Mouse (Mus musculus): ENCODE data around the gene Ak6. TPM values are rescaled to one million over a fixed set of nuclear protein-coding genes. Genes with fewer than 3 reads are reported as not detected.

The Ak6 gene
- 121 and 134 TPM in 2 replicates for polyA plus RNA-seq (2015; fragmentation: Nextera tagmentation; extraction: Ambion mirVana)

DNA sequence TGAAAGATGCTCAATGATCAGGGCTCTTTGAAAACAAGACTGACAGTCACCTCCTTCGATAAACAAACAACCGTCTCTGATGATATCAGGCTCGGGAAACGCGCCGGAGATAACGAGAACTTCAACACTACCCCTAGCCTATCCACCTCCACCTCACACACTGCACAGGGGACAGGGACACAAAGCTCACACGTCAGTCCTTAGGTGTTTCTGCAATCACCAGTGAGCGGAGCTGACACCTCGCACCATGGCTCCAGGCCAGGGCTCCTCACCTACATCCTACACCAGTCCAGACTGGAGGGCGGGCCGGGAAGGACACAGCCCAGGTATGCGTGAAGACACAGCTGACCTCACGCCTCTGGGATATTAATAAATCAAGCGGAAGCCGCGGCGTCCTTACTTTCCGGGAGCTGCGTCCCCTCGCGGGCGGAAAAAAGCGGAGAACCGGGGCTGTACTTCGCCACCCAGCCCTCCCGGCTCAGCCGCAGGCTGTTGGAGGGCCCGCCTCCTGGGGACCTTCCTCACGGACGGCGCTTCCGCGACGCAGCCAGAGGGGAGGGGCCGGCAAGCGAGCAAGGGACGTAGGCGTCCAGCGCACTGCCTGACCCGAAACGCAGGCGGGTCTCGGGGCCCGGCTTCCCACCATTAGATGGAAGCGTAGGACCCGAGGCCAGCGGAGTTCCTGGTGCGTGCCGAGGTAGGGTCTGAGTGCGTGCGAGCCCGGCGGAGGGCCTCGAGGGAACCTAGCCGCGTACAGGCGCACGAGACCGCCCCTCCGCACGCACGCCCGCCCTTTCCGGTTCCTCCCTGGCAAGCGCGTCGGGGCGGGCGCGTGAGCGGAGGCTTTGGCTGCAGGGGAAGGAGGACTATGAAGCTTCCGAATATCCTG lies at the start of gene Ak6, which contains the start of gene Rad17:
TSS of gene Ak6 (plus strand) at position 430 of the 889 bp plus-strand sequence.
TSS of gene Rad17 (minus strand) at position 502 of the 889 bp plus-strand sequence.
- peaks cover 7% of the 10 kb centered on the region for H3K4me1 ChIP-seq (ENCODE audit: control insufficient read depth, low read depth, low read length)
- ATAC-seq (ENCODE audit: low read depth): peak; percentile 97
- no peaks in the 10 kb centered on the region for H3K27me3 ChIP-seq (ENCODE audit: control insufficient read depth, insufficient read depth, low read depth, low read length)
- no peaks in the 10 kb centered on the region for H3K9me3 ChIP-seq (replicated peaks; ENCODE audit: control insufficient read depth, low read length)
- H3K4me3 ChIP-seq (ENCODE audit: low read depth, low read length): peak within 1 kb of the TSS; percentile 99
- peak within 1 kb of the TSS; percentile 94 for H3K27ac ChIP-seq (ENCODE audit: low read length)
- under 1% methylated on average over 71 of the region's 73 CpGs for WGBS (ENCODE audit: insufficient replicate concordance)
- H3K36me3 ChIP-seq (ENCODE audit: control insufficient read depth, insufficient read depth): peaks cover 7% of the 10 kb centered on the region; the same call in 1 of the 2 replicates
- H3K9ac ChIP-seq (ENCODE audit: low read depth, low read length): peak within 1 kb of the TSS; percentile 83
- H3K4me2 ChIP-seq (ENCODE audit: low read depth, low read length): peak within 1 kb of the TSS; percentile 89

GRCm38 (mm10) chr13:100601034-100601433 lies 49.7 kb upstream of the Ak6 start:
- peak overlapping the region; percentile 47 for H3K4me2 ChIP-seq (ENCODE audit: low read depth, low read length)
- 0 out of 2 replicates have a peak overlapping the region, but pooled peaks have one; percentile 0 for H3K27ac ChIP-seq (ENCODE audit: low read length)
- peak overlapping the region; percentile 22; the same call in 1 of the 2 replicates for H3K4me3 ChIP-seq (ENCODE audit: low read depth, low read length)
- ATAC-seq (ENCODE audit: low read depth): no peak
- H3K36me3 ChIP-seq (ENCODE audit: control insufficient read depth, insufficient read depth): no peaks in the 10 kb centered on the region
- H3K27me3 ChIP-seq (ENCODE audit: control insufficient read depth, insufficient read depth, low read depth, low read length): no peaks in the 10 kb centered on the region
- H3K9me3 ChIP-seq (replicated peaks; ENCODE audit: control insufficient read depth, low read length): no peaks in the 10 kb centered on the region
- peak overlapping the region; percentile 37; the same call in 1 of the 2 replicates for H3K9ac ChIP-seq (ENCODE audit: low read depth, low read length)
- peaks cover 7% of the 10 kb centered on the region for H3K4me1 ChIP-seq (ENCODE audit: control insufficient read depth, low read depth, low read length)
- 25% methylated on average over 8 of the region's 8 CpGs for WGBS (ENCODE audit: insufficient replicate concordance)

- peak; percentile 89 for ATAC-seq (ENCODE audit: low read depth)
Observed at GRCm38 (mm10) chr13:100602239-100602902, 48.4 kb upstream of the Ak6 start.

DNA sequence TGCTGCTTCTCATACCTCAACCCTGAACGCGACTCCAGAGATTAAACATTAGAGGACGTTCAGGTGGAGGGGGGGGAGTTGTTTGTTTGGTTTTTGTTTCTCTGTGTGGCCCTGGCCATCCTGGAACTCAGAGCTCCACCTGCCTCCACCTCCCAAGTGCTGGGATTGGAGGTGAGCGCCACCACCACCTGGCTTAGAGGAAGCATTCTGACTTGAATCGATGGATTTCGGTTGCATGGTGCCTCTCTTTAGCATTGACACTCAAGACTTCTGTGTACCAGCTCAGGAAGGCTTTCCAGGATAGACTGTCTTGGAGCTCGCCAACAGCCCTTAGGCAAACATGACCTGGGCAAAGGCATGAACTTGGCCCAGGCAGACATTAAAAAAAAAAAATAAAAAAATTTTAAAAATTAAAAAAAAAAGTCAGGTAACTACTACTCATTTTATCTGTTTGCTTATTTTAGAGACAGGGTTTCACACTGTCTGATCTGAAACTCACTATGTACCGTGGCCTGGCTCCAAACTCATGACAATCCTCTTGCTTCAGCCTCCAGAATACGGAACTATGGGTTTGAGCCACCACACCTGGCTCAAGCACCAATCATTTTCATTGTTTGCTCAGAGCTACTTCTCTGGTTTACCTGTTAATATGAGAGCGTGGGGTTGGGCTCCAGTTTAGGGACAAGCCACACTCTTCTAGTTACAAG lies 47.6 kb upstream of the Ak6 start:
- peaks cover 7% of the 10 kb centered on the region for H3K4me1 ChIP-seq (ENCODE audit: control insufficient read depth, low read depth, low read length)
- H3K36me3 ChIP-seq (ENCODE audit: control insufficient read depth, insufficient read depth): no peaks in the 10 kb centered on the region
- H3K4me3 ChIP-seq (ENCODE audit: low read depth, low read length): no peak overlapping the region
- H3K27me3 ChIP-seq (ENCODE audit: control insufficient read depth, insufficient read depth, low read depth, low read length): no peaks in the 10 kb centered on the region
- no peak overlapping the region for H3K9ac ChIP-seq (ENCODE audit: low read depth, low read length)
- ATAC-seq (ENCODE audit: low read depth): no peak
- H3K27ac ChIP-seq (ENCODE audit: low read length): peak overlapping the region; percentile 81
- no peak overlapping the region for H3K4me2 ChIP-seq (ENCODE audit: low read depth, low read length)
- 71% methylated on average over 10 of the region's 10 CpGs for WGBS (ENCODE audit: insufficient replicate concordance)
- H3K9me3 ChIP-seq (replicated peaks; ENCODE audit: control insufficient read depth, low read length): no peaks in the 10 kb centered on the region

More at GRCm38 (mm10) chr13:100602239-100602902, 48.4 kb upstream of the Ak6 start:
- no peaks in the 10 kb centered on the region for H3K36me3 ChIP-seq (ENCODE audit: control insufficient read depth, insufficient read depth)
- H3K4me1 ChIP-seq (ENCODE audit: control insufficient read depth, low read depth, low read length): peaks cover 7% of the 10 kb centered on the region
- no peak overlapping the region for H3K4me2 ChIP-seq (ENCODE audit: low read depth, low read length)
- no peak overlapping the region for H3K4me3 ChIP-seq (ENCODE audit: low read depth, low read length)
- peak overlapping the region; percentile 81 for H3K27ac ChIP-seq (ENCODE audit: low read length)
- H3K27me3 ChIP-seq (ENCODE audit: control insufficient read depth, insufficient read depth, low read depth, low read length): no peaks in the 10 kb centered on the region
- no peaks in the 10 kb centered on the region for H3K9me3 ChIP-seq (replicated peaks; ENCODE audit: control insufficient read depth, low read length)
- H3K9ac ChIP-seq (ENCODE audit: low read depth, low read length): no peak overlapping the region
- 52% methylated on average over 5 of the region's 5 CpGs for WGBS (ENCODE audit: insufficient replicate concordance)

DNA sequence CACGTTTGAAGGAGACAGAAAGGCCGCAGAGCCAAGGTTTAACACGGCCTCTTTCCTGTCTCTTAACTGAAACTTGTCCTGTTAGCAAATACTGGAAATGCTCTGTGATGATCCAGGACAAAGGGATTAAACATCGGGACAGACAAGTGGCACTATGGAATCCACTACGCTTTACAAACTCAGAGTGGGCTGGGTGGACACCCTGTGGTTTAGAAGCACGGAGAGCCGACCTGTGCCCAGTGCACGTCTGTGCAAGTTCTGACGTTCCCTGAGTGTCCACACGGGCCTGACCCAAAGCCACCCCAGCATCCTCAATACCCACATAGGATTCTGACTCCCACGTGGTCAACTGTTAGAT lies 47.1 kb upstream of the Ak6 start:
- ATAC-seq (ENCODE audit: low read depth): no peak
- H3K27ac ChIP-seq (ENCODE audit: low read length): 0 out of 2 replicates have a peak overlapping the region, but pooled peaks have one; percentile 81

DNA sequence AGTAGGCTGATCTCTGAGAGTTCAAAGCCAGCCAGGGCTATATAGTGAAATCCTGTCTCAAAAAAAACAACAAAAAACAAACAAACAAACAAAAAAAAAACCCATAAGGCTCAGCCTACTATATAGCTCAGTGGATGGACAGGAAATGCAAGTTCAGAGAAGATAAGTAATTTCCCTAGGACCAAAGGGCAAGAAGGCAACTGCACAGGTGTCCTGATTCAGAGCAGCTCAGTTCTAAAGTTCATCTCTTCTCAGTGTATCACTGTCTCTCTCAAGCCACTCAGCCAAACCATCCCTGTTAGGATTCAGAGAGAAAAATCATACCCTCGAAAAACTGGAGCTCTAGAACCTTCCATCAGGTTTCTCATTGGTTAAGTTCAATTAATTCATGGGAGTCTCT lies 44.9 kb upstream of the Ak6 start:
- Histone ChIP-seq H3K4me2 (ENCODE audit: low read depth, low read length) (no peak overlapping the region), H3K9ac (ENCODE audit: low read depth, low read length) (no peak overlapping the region)
- no peak for ATAC-seq (ENCODE audit: low read depth)

More for the DNA sequence above, 47.1 kb upstream of the Ak6 start:
- no peak overlapping the region for H3K4me3 ChIP-seq (ENCODE audit: low read depth, low read length)
- H3K9me3 ChIP-seq (replicated peaks; ENCODE audit: control insufficient read depth, low read length): no peaks in the 10 kb centered on the region
- H3K4me1 ChIP-seq (ENCODE audit: control insufficient read depth, low read depth, low read length): peaks cover 7% of the 10 kb centered on the region
- no peak overlapping the region for H3K4me2 ChIP-seq (ENCODE audit: low read depth, low read length)
- 69% methylated on average over 11 of the region's 11 CpGs for WGBS (ENCODE audit: insufficient replicate concordance)
- no peaks in the 10 kb centered on the region for H3K27me3 ChIP-seq (ENCODE audit: control insufficient read depth, insufficient read depth, low read depth, low read length)
- H3K36me3 ChIP-seq (ENCODE audit: control insufficient read depth, insufficient read depth): no peaks in the 10 kb centered on the region
- no peak overlapping the region for H3K9ac ChIP-seq (ENCODE audit: low read depth, low read length)

GRCm38 (mm10) chr13:100607756-100608155 lies 43.0 kb upstream of the Ak6 start:
- 69% methylated on average over 8 of the region's 8 CpGs for WGBS (ENCODE audit: insufficient replicate concordance)
- H3K4me1 ChIP-seq (ENCODE audit: control insufficient read depth, low read depth, low read length): no peaks in the 10 kb centered on the region; the same call in none of the 2 replicates
- no peak overlapping the region for H3K4me2 ChIP-seq (ENCODE audit: low read depth, low read length)
- H3K4me3 ChIP-seq (ENCODE audit: low read depth, low read length): no peak overlapping the region
- no peaks in the 10 kb centered on the region for H3K27me3 ChIP-seq (ENCODE audit: control insufficient read depth, insufficient read depth, low read depth, low read length)
- H3K27ac ChIP-seq (ENCODE audit: low read length): no peak overlapping the region
- no peak overlapping the region for H3K9ac ChIP-seq (ENCODE audit: low read depth, low read length)
- no peaks in the 10 kb centered on the region for H3K36me3 ChIP-seq (ENCODE audit: control insufficient read depth, insufficient read depth)
- ATAC-seq (ENCODE audit: low read depth): no peak
- no peaks in the 10 kb centered on the region for H3K9me3 ChIP-seq (replicated peaks; ENCODE audit: control insufficient read depth, low read length)

More for the DNA sequence above, 44.9 kb upstream of the Ak6 start:
- Histone ChIP-seq H3K9me3 (replicated peaks; ENCODE audit: control insufficient read depth, low read length) (no peaks in the 10 kb centered on the region), H3K27ac (ENCODE audit: low read length) (no peak overlapping the region), H3K27me3 (ENCODE audit: control insufficient read depth, insufficient read depth, low read depth, low read length) (no peaks in the 10 kb centered on the region), H3K4me3 (ENCODE audit: low read depth, low read length) (no peak overlapping the region), H3K36me3 (ENCODE audit: control insufficient read depth, insufficient read depth) (no peaks in the 10 kb centered on the region), H3K4me1 (ENCODE audit: control insufficient read depth, low read depth, low read length) (peaks cover 7% of the 10 kb centered on the region)
- WGBS (ENCODE audit: insufficient replicate concordance): 44% methylated on average over 1 of the region's 1 CpGs

- H3K27ac ChIP-seq (ENCODE audit: low read length): no peak overlapping the region
- peaks cover 2% of the 10 kb centered on the region for H3K27me3 ChIP-seq (ENCODE audit: control insufficient read depth, insufficient read depth, low read depth, low read length)
- no peak for ATAC-seq (ENCODE audit: low read depth)
- no peak overlapping the region for H3K4me2 ChIP-seq (ENCODE audit: low read depth, low read length)
- no peaks in the 10 kb centered on the region for H3K36me3 ChIP-seq (ENCODE audit: control insufficient read depth, insufficient read depth)
- peaks cover under 1% of the 10 kb centered on the region; the same call in 1 of the 2 replicates for H3K4me1 ChIP-seq (ENCODE audit: control insufficient read depth, low read depth, low read length)
- WGBS (ENCODE audit: insufficient replicate concordance): 80% methylated on average over 13 of the region's 13 CpGs
- H3K9ac ChIP-seq (ENCODE audit: low read depth, low read length): no peak overlapping the region
- no peak overlapping the region for H3K4me3 ChIP-seq (ENCODE audit: low read depth, low read length)
- H3K9me3 ChIP-seq (replicated peaks; ENCODE audit: control insufficient read depth, low read length): no peaks in the 10 kb centered on the region
Observed at GRCm38 (mm10) chr13:100611266-100611665, 39.5 kb upstream of the Ak6 start.

All from liver, embryonic 16.5 days (tissue).